Mouse (Mus musculus): ENCODE data around the gene Gad1.

The Gad1 gene

DNA sequence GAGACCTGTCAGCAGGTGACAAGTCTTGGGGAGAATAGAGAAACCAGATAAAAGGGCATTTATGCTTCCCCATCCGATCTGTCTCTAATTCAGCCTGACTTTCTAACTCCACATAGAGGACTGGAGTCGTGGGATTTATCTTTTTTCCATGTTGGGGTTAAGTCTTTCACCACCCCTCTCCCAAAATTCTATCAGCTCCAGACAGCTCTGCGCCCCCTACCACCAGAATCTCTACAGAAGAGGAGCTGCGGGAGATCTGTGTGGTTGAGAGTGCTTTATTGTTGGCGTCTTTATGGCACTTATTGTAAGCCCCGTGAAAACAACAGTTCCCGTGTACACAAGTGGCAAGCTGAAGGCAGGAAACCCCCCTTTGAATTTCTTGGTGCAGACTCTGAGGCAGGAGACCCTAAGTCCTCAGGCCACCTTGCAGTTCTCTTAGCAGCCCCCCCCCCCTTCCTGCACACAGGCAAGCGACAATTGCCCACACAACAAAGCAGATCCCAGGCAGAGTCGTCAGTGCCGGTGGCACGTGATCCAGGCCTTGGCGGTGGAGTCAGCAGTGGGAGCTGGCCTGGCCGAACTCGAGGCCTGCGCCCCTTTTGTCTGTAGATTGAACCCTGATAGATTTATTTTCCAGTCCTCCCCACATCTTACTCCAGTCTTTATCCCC is 11.9 kb downstream of the Gad1 start:
- DNase-seq (ENCODE audit: low spot score): no peak

DNA sequence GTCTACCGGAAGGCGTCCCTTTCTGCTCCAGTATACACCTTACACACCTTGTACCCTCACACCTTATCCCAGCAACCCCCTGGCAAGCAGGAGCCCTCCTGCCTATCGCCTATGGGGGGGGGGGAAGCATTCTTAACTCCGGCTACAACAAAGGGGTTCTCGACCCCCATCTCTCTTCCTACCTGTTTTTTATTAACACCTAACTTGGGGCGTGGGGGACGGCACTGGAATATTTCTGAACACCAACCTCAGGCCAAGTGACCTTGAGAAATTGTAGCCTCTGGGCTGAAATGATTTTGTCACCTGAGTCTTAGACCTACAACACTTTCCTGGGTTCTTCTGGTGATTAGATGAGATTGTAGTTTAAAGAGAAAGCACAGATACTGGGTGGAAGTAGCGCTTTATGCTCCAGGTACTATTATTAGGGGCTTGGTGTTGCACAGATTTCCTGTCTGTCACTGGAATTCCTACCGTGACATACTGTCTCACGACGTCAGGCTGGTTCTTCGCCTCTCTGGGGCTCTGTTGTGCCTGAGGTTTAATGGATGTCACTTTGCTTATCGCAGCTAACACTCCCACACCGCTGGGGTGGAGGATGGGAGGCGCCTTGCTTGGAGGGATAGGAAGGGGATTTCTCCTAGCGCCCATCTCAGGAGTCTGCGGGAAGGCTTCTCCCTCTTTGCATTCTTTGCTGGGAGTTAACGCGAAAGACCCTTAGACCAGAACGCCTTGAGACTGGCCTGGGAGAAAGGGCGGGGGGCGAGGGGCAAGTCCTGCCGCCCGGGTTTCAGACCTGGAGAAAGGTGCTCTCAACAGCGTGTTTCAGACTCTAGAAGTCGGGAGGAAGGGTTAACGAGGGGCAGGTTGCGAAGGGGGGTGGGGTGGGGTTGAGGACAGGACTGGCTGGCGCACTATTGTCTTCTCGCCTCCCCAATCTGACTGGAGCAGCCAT is 13.1 kb downstream of the Gad1 start:
- DNase-seq (ENCODE audit: low spot score): no peak

DNA sequence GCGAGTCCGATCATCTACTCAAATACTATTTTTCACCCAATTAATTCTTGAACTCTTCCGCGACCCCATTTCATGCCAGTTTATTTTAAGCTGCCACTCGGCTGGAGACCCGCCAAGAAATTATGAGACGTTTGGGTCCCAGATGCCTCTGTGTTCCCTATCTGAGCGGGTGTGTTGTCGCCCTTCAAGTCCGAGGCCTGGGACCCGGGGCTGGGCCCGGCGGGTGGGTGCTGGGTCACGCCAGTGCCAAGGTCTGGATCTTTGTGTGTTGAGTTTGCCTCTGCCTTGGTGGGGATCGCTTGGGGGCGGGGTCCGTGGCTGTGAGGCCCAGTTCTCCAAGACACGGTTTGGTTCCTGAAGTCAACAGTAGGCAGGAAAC is 13.7 kb downstream of the Gad1 start:
- DNase-seq (ENCODE audit: low spot score): no peak

DNA sequence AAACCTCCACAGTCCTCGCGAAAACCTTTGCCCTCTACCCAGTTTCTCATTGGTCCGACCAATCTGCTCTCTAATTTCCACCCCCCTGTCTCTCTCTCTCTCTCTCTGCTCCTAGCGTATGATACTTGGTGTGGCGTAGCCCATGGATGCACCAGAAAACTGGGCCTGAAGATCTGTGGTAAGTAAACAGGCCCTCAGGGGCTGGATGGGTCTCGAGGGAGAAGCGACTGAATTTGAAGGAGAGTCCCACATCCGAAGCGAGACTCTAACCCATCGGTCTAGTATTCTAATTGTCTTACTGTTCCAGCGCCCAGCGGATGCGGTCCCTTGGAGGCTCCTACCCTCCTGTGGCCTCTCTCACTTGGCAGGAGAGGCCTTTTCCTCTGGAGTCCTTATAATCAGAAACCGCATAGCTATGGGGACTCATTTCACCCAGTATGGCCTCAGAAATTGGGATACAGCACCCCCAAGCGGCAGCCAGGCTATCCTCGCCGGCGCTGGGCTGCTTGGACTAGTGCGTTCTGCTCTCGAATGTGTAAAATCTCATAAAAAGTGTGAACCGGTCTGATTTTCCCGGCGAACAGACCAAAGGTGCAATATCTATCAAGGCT is 14.3 kb downstream of the Gad1 start:
- DNase-seq (ENCODE audit: low spot score): no peak

DNA sequence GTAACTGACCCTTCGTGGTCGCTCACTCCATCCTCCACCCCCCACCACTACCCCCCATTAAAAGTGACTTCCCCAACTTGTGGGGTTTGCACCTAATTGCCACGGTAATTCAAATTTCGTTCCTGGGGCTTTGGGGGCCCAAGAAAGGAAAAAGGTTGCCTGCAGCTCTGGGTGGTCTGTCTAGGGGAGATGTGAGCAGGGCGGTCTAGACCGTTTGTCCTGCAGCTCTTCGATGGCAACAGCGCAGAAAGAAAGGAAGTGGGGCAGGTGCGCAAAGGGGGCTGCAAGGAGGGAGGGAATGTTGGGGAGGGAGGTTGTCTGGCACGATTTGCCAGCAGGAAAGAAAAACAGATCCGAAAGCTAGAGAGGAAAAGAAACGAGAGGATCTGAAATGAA is 14.8 kb downstream of the Gad1 start:
- DNase-seq (ENCODE audit: low spot score): no peak

DNA sequence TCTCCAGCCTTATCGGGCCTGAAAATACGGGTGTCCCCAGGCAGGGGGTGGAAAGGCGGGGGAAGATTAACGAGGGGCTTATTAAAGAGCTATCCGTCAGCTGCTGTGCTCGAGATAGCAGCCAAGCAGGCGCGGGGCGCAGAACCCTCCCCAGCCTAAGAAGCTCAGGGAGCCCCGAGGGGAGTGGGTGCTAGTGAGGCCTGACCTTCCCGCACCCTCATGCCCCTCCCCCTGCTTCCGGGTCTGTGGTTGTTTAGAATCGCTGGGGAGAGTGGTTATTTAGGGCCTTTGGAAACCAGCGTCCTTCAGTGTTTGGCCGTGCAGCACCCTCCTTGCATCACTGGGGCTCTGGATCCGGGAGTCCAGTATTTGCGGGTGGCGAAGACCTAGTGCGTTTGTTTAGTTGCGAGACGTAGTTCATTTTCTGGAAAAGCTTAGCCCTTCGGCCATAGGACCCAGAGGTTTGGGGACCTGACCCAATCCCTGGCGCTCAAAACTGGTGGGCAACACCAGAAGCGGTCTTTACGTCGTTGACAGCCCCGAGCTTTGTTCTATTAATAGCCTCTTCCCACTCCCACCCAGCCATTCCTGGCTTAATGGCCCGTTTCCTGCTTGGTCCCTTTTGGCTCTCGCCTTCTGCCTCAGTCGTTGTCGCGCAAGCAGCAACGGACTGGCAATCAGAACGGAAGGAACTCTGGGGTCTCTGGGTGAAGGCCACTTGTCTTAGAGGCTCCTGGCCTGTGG is 15.5 kb downstream of the Gad1 start:
- DNase-seq (ENCODE audit: low spot score): no peak

DNA sequence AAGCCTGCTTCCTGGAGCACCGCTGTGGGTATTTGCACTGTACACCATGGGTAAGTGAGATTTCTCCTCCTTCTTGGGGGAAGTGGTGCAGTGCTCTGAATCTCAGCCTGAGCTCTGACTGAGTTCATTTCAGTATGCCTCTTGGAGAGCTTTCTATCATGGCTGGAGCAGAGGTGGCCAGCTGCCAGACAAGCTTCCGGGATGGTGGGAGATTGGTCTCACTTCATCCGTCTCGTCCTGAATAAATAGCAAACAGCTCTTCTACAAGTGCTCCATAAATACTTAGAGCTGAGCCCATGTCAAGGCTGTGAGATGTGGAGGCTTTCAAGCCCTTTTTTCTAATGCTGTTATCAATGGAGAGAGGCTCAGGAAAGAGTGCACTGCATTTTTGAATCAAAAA is 18.8 kb downstream of the Gad1 start:
- DNase-seq (ENCODE audit: low spot score): no peak

DNA sequence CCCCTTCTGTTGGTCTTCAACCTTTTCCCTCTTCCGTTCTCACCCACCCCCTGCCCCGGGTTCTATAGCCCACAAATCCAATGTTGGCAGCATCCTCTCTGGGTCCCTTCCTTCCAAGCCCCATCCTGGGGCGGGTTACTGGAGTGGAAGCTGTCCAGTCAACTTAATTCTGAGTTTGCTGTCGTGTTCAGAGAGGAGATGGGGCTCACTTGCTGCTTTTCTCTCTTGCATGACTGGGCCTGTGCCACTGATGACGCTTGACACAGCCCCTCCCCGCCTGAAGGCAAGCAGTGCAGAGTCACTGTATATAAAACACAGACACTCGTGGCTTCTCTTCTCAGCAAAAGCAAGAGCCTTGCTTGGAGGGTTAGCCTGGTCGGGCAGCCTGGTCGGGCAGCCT is 19.4 kb downstream of the Gad1 start:
- DNase-seq (ENCODE audit: low spot score): no peak

DNA sequence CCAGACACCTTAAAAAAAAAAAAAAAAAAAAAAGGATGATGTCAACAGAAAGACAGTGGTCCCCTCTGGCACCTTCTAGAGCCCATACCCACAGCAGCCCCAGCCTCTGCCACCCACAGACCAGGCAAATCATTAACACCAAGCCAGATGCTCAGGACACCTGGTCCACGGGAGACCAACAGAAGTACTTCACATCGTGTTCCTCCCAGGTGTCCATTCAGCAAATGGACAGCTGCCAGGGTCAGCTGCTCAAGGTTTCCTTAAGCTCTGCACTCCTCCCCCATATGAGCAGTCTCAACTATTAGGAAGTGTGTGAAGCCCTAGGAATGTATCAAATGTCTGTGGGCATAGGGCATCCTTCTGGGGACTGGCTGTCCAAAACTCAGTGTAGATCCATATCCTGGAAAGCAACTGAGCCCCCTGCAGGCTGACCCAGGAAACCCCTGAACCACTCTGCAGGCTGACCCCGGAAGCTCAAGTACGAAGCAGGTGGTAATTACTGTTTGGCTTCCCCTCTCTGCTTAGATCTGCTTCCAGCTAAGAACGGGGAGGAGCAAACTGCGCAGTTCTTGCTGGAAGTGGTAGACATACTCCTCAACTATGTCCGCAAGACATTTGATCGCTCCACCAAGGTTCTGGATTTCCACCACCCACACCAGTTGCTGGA is 20.8 kb downstream of the Gad1 start:
- no peak for DNase-seq (ENCODE audit: low spot score)

DNA sequence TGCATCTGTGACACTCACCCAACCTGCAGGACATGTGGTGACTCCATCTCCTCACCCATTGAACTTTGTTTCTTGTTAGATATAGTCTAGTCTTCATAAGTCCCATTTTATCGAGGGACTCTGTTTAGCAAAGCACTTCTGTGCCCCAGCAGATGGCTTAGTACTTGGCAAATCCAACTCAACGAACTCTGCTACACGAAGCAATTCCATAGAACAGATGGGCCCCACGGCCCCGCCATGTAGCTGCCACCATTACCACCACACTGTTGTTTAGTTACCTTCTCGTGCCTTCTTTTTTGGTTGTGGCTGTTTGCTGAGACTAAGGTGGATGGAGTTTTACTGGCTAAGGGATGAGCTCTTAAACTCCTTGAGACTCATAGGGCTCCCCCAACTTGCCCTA is 35.3 kb downstream of the Gad1 start:
- no peak for DNase-seq (ENCODE audit: low spot score)

DNA sequence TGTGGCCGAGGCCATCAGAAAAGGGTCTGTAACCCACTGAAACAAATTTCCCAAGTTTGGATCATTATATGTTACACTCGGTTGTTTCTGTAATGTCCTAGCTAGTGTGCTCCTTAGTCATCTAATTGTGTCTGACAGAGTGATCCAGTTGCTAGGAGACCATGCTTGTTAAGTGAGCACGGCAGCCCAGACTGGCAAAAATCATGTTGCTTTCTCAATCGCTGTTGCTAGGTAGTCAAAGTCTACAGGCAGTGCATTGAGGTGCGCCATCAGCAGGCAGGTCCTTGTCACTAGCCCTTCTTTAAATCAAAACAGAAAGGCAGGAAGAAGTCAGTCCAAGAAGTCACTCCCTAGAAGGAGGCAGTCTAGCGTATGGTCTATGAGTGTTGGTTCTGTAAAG is 39.6 kb downstream of the Gad1 start:
- no peak for DNase-seq (ENCODE audit: low spot score)

DNA sequence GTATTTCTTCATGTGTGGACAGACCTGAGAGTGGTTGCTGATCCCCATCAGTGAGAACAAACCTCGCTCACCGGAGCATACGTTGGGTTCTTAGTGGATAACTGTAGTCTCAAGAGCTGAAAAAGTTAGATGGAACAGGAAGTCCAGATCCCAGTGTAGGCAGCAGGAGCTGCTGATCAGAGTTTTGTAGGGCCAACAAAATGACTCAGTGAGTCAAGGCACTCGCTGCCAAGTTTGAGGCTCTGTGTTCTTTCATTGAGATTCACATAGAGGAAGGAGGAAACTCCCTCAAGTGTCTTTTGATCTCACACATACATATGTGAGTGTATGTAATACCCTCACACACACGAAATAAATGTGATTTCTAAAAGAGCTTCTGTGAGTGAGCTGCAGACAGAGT is 40.8 kb downstream of the Gad1 start:
- DNase-seq (ENCODE audit: low spot score): no peak

DNA sequence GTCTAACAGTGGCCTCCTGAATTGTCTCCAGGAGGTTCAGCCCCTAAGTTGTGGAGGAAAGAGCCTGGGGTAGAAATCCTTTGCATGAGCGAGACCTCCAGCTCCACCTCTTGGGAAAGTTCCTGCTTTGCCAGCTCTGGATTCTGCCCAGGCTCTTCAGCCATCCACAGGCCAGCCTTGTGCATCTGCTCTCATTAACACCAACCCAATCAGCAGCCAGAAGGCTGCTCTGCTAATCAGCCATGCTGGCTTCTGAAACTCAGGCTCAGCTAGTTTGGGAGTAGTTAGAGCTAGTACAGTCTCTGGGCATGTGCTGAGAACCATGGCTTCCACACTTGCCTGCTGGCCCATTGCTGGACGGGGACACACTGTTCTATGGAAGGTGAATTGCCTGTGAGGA is 43.0 kb downstream of the Gad1 start:
- no peak for DNase-seq (ENCODE audit: low spot score)

DNA sequence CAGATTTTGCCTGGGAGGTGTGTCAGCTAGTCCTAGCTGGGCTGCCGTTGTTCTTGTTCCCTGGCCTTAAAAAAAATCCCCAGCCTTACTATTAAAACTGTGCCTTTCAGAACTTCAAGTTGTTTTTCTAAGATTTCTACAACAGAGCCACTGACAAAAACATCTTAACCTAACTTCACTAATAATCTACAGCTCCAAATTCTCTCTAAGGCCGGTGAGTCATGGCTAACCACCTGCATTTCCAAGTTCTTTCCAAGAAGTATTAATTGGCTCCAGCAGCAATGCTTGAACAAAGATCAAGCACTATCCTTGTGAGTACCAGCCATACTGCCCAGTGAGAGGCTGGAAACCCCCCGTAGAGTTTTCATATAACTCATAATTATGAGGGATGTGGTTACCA is 56.9 kb downstream of the Gad1 start:
- DNase-seq (ENCODE audit: low spot score): no peak

DNA sequence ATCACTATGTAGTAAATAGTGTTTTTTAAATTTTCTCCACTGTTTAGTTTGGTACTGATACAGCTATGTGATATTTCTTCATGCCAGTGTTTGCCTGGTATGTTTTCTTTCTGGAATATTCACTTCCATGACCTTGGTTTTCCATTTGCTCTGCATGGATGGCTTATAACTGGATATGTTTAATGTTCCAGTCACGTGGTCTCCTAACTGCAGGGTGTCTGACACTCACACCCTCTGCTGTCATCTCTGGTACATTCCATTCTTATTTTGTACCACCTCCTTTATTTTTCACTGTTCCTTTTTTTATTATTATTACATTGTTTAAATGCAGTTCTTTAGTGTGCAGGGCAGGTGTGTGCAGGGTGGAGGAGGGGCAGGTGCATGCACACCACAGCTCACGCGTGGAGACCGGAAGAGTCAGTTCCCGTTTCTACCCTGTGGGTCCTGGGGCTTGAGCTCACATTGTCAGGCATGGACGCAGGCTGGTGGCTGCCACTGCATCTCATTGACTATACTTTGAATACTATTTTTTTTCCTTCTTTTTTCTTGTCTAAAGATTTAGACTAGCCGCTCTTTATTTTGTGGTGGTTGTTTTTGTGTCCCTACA is 62.0 kb downstream of the Gad1 start:
- DNase-seq (ENCODE audit: low spot score): no peak

DNA sequence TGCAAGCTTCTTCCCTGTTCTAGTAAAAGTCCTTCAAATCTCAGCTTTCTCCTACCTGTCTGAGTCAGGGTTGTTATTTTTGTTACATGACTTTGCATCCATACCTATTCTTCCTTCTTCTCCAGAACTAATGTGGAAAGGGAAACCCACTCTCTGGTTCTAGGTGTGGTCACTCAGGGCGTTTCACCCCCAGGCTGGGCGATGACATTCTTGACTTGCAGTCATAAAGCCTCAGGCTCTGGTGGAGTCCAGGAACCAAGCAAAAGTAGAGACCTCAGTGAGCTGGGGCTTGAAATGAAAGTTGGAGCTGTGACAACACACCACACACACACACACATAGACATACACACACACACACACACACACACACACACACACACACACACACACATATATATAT is 63.2 kb downstream of the Gad1 start:
- DNase-seq (ENCODE audit: low spot score): no peak

DNA sequence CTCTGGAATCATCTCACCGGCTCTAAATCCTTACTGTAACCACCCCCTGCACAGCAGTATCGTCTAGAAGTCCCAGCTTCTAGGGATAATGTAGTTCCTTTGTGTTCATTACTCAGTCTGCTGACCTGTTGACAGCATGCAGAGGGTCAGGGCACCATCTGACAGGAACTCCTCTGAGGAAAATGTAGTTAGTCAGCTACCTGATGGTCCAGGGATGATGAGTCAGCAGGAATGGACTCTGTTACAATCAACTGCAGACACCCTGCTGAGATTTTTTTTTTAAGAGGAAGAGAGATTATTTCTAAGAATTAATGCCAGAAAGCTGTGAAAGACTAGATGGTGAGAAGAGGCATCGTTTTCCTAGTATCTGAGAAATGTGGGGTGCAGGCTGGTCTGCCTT is 63.7 kb downstream of the Gad1 start:
- no peak for DNase-seq (ENCODE audit: low spot score)

DNA sequence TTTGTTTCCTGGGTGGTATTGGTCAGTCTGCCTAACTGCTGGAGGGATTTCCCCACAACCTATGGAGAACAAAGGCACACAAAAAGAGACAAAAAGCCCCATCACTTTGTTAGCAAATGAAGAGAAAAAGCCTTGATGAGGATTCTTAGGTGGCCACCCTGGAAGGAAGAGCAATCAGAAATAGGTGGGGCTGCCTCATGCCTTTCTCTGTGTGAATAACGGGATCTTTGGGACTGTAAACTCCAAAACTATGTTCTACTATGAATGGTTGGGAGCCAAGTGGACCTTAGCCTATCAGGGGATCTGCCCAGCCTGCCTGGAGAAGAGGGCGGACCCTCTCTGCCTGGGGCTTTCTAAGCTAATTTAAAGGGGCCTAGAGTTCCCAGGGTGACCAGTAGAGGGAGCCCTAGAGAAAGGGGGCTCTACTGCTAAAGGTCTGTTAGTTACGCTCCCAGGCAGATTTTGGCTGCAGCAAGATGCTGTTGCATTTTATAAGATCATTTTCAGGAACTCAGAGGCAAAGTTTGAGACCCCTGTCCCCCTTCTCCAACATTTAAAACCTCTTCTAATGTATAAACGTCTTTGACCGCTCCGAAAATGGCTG is 66.5 kb downstream of the Gad1 start:
- no peak for DNase-seq (ENCODE audit: low spot score)

DNA sequence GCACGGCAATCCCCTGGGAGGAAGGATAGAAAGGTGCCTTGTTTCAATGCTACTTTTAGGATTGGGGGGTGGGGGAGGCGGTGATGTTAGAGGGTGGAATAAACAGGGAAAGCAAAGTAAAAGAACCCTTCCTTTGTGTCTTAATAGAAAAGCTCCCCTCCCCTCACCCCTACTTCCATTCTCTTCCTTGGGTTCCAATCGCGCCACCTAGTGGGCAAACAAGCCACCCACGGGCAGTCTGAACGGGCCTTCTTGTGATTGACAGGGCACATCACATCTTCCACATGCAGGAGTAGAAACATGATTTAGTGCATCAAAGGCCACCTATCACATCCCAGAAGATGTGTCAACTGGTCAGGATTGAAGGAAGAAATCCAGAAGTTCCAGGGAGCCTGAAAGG is 67.4 kb downstream of the Gad1 start:
- no peak for DNase-seq (ENCODE audit: low spot score)

DNA sequence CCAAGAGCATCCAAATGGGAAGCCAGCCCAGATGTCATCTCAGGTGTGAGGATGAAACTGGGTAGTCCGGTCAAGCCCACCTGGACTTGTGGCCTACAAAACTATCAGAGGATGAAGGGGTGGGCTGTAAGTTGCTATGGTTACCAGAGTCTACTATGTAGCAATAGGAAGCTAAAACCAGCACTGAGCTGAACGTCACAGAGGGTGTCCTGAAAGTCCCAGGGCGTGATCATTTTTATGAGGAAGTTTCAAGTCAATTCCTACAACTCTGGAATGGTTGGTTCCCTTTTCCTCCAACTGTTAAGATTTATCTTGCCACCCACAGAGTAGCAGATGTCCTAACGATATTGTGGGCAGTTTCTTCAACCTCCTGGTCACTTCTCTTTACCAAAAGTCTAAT is 69.4 kb downstream of the Gad1 start:
- no peak for DNase-seq (ENCODE audit: low spot score)

DNA sequence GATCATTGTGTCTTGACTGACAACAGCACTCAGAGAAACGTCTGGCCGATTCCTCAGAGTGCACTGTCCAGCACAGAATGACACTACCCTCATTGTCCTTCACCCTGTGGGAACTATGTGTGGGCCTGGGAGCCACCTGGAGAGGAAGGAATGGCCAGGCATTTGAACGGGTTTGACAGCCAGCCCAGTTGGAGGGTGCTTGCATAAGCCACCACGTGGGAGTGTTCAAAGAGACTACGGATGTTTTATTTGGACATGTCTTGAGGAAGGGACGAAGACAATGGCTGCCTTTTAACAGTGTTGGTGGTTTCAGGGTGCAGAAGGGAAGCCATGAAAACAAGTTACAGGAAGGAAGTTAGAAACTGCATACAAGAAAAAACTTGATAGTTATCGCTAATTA is 72.9 kb downstream of the Gad1 start:
- DNase-seq (ENCODE audit: low spot score): no peak
